Mouse (Mus musculus): ENCODE measurements at regions not wholly inside any gene's neighbourhood (a gene's known extent, or its start where the extent isn't known, plus 50 kb on each side); places are given as distances from the start of the nearest gene placed in this dataset.
A peak's percentile ranks its signal among the peaks of the same experiment; 100 is the strongest.

- peak; percentile 46 for DNase-seq
Observed at GRCm38 (mm10) chr4:55280706-55281105, 69.1 kb upstream of the Rad23b start.

GRCm38 (mm10) chr4:55281486-55282096 lies 68.3 kb upstream of the Rad23b start:
- no peak for DNase-seq

- DNase-seq: no peak
Observed at GRCm38 (mm10) chr4:55282474-55282873, 67.4 kb upstream of the Rad23b start.

GRCm38 (mm10) chr4:55284722-55285225 lies 65.1 kb upstream of the Rad23b start:
- DNase-seq: no peak

- DNase-seq: peak; percentile 6
Observed at GRCm38 (mm10) chr4:55285641-55286040, 64.2 kb upstream of the Rad23b start.

GRCm38 (mm10) chr4:55288456-55288855 lies 61.4 kb upstream of the Rad23b start:
- no peak for DNase-seq

GRCm38 (mm10) chr4:55292277-55292676 lies 57.6 kb upstream of the Rad23b start:
- DNase-seq: peak; percentile 61

GRCm38 (mm10) chr4:55292701-55293100 lies 57.1 kb upstream of the Rad23b start:
- no peak for DNase-seq

GRCm38 (mm10) chr4:55293347-55294079 lies 56.3 kb upstream of the Rad23b start:
- DNase-seq: no peak

GRCm38 (mm10) chr4:55294255-55294687 lies 55.6 kb upstream of the Rad23b start:
- DNase-seq: no peak

GRCm38 (mm10) chr4:55297841-55298240 lies 52.0 kb upstream of the Rad23b start:
- peak; percentile 27 for DNase-seq

Data from thymus, postnatal 25 days (tissue).